Mouse (Mus musculus) embryonic facial prominence, embryonic 11.5 days (tissue): ENCODE data around the gene Ikzf2. TPM values are rescaled to one million over a fixed set of nuclear protein-coding genes. Genes with fewer than 3 reads are reported as not detected.

Source experiments
- ATAC-seq: fragments of 200-750 bp; cut with Nextera tagmentation; replicated peaks from 2 replicates; pipeline ENCODE4 v1.8.0; 2017; ENCODE audit warnings: low read depth; ENCODE audit not compliant: insufficient number of reproducible peaks, low FRiP score, low TSS enrichment
- DNase-seq: peaks from one replicate; pipeline ENCODE4 v3.0.0-alpha.2; 2015; ENCODE audit warnings: low spot score
- H3K27ac ChIP-seq: fragments of 300-500 bp; sonication (generic); replicated peaks from 2 replicates; pipeline ENCODE4 v1.5.1; 2014; ENCODE audit warnings: mild to moderate bottlenecking, low read depth, low read length, control low read depth
- H3K27me3 ChIP-seq: fragments of 300-500 bp; sonication (generic); 2 replicates; pipeline ENCODE4 v1.6.1; 2014; ENCODE audit warnings: mild to moderate bottlenecking, low read length, moderate library complexity, mixed read lengths; ENCODE audit not compliant: control insufficient read depth, insufficient read depth
- H3K36me3 ChIP-seq: fragments of 300-500 bp; sonication (generic); replicated peaks from 2 replicates; pipeline ENCODE4 v1.6.1; 2014; ENCODE audit warnings: low read depth, mild to moderate bottlenecking, low read length, moderate library complexity, mixed read lengths; ENCODE audit not compliant: control insufficient read depth, insufficient read depth
- H3K4me1 ChIP-seq: fragments of 300-500 bp; sonication (generic); 2 replicates; pipeline ENCODE4 v1.6.1; 2014; ENCODE audit warnings: low read length, mixed read lengths; ENCODE audit not compliant: control insufficient read depth, insufficient read depth
- H3K4me2 ChIP-seq: fragments of 300-500 bp; sonication (generic); 2 replicates; pipeline ENCODE4 v1.6.1; 2014; ENCODE audit warnings: low read depth, mild to moderate bottlenecking, control low read depth, low read length, moderate library complexity
- H3K4me3 ChIP-seq: fragments of 300-500 bp; sonication (generic); 2 replicates; pipeline ENCODE4 v1.5.1; 2014; ENCODE audit warnings: low read depth, low read length, control low read depth
- H3K9ac ChIP-seq: fragments of 300-500 bp; sonication (generic); replicated peaks from 2 replicates; pipeline ENCODE4 v1.6.1; 2014; ENCODE audit warnings: mild to moderate bottlenecking, control low read depth, low read length
- H3K9me3 ChIP-seq: fragments of 300-500 bp; sonication (generic); replicated peaks from 2 replicates; pipeline ENCODE4 v1.6.1; 2016; ENCODE audit warnings: mild to moderate bottlenecking, low read length, inconsistent platforms, mixed read lengths; ENCODE audit not compliant: control insufficient read depth
- WGBS: fragments of 180-500 bp; shearing (Covaris S2); extraction: QIAGEN DNeasy Blood & Tissue Kit; methylation state at CpG from one replicate; pipeline ENCODE4 v1.1.7; 2014; 5-methylcytosine and 5-hydroxymethylcytosine counted together
- polyA plus RNA-seq: library from polyadenylated mRNA; unstranded; fragments of >200 nt; fragmentation: Nextera tagmentation; extraction: Ambion mirVana; gene quantifications from 2 replicates; pipeline ENCODE4 v1.2.1, GENCODE M21; 2014

Ikzf2 gene
- polyA plus RNA-seq, 1 experiment from 2014 or later = 5.3 TPM

DNA sequence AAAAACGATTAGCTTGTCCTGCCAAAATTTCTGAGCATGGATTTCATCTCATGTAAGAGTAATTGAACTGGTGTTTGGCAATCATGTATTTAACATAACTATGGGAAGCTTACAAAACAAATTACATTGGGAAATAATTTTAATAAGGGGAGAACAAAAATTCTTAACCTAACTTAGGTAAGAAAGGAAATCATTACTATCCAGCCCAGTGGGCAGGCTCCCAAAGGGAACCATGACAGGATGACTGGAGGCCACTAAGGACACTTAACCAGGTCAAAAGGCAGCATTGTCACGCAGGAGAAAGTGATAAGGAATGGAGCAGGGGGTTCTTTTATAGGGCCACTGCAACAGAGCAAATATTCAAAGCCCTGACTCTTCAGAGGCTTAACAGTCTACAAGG, 101.5 kb downstream of the Ikzf2 start:
- Histone ChIP-seq H3K36me3 (no peaks in the 10 kb centered on the region), H3K9ac (no peak overlapping the region), H3K4me1 (no peaks in the 10 kb centered on the region), H3K9me3 (no peaks in the 10 kb centered on the region), H3K4me3 (no peak overlapping the region), H3K27ac (no peak overlapping the region), H3K4me2 (no peak overlapping the region), H3K27me3 (no peaks in the 10 kb centered on the region)
- WGBS = 57% methylated on average over 2 of the region's 2 CpGs
- no peak for ATAC-seq
- DNase-seq = no peak

DNA sequence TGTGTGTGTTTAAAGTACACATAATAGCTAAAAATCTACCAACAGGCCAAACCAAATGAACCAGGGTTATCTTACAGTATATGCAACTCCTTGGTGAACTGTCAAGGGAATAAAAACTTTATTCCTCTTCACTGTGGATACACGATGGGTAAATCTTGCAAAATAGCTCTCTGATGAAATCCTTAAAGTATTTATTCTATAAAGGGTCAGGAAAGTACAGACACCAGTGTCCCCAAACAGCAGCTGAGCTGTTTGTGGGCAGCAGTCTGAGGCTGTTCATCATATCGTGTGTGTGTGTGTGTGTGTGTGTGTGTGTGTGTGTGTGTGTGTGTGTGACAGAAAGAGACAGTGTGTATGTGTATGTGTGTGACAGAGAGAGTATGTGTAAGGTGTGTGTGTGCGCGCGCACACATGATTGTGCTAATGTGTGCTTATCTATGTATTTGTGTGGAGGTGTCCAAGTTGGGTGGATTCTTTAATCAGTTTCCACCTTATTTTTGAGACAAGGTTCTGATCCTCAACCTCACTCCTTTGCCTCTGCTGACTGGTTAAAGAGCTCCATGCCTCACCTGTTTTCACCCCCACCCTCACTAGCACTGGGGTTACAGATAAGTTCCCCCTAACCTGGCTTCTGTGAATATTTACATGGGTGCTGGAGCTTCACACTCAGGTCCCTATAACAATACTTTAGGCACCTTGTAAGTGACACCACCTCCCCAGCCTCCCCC, 102.9 kb downstream of the Ikzf2 start:
- WGBS = 93% methylated on average over 5 of the region's 5 CpGs
- no peaks in the 10 kb centered on the region for H3K4me1 ChIP-seq
- H3K9ac ChIP-seq = no peak overlapping the region
- no peak overlapping the region for H3K4me2 ChIP-seq
- H3K4me3 ChIP-seq = no peak overlapping the region
- H3K27ac ChIP-seq = no peak overlapping the region
- ATAC-seq (no peak), DNase-seq (no peak)
- no peaks in the 10 kb centered on the region for H3K27me3 ChIP-seq
- H3K36me3 ChIP-seq = no peaks in the 10 kb centered on the region
- H3K9me3 ChIP-seq = no peaks in the 10 kb centered on the region

DNA sequence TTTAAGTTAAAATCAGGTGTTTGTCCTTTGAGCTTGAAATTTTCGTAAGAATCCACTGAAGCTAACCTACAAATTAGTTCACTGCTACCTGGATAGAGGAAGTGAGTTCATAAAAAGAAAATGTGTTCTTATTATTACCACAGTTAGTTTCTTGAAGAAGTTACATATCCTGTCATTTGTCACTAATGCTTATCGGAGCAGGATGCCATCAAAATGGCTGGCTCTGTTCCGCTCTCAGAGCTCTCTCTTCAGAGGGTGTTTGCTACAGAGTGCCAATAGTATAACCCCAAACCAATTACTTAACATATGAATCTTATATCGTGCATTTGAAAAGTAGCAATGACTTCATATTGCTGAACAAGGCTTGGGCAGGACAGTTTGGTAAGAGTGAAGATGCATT, 108.1 kb downstream of the Ikzf2 start:
- no peak for ATAC-seq
- Histone ChIP-seq H3K4me1 (no peaks in the 10 kb centered on the region), H3K27me3 (no peaks in the 10 kb centered on the region), H3K4me3 (no peak overlapping the region), H3K9ac (no peak overlapping the region), H3K27ac (no peak overlapping the region), H3K9me3 (no peaks in the 10 kb centered on the region), H3K36me3 (no peaks in the 10 kb centered on the region), H3K4me2 (no peak overlapping the region)
- DNase-seq = no peak
- 81% methylated on average over 4 of the region's 4 CpGs for WGBS

DNA sequence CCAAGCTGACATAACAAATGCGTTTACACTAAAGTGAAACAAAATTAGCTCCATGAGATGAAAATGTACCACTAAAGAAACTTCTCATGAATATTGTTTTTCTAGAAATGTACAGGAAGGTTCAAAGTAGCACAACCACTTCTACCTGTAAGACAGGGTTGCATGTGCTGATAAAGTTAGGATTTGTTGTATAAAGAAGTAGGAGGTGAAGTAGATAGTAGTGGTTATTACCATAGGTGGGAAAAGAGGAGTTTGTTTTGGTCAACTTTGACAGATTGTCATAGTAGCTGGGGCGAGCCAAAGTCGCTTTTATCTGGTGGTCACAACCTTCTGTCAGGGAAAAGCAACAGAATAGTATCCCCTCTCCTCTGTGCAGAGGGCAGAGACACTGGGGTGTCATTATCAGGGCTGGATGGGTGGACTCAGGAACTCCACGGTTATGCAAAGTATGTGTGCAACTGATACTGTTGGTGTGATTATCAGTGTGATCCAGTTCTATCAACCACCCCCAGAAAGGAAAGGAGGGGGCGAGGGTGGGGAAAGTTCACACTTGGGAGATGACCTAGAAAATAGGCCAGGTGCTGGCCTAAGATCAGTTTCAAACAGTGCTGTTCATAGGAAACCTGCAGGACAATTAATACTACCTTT, 127.5 kb downstream of the Ikzf2 start:
- Histone ChIP-seq H3K9ac (no peak overlapping the region), H3K27ac (no peak overlapping the region), H3K27me3 (no peaks in the 10 kb centered on the region), H3K36me3 (no peaks in the 10 kb centered on the region), H3K4me3 (no peak overlapping the region), H3K4me2 (no peak overlapping the region), H3K9me3 (no peaks in the 10 kb centered on the region), H3K4me1 (no peaks in the 10 kb centered on the region)
- 83% methylated on average over 5 of the region's 5 CpGs for WGBS
- no peak for DNase-seq
- ATAC-seq = no peak

DNA sequence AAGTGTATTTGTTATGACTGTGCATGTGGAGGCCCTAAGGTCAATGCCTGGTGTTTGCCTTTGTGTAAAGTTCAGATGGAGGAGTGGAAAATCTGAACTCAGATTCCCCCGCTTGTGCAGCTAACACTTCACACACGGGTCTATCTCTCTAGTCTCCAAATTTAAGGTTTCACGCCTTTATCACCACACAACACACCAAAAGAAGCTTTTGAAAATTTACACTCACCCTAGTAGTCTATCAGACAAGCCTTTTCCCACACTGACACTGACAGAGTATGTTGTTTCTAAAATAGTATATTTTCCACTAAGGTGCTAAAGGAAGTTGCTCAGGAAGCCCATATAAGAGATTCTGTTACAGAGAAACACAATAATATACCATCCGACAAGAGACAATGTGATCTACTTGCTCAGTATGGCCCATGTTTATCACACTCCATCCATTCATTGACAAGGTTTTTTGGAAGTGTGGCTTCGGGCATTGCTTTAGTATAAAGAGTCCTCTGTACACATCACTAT, 131.4 kb downstream of the Ikzf2 start:
- H3K4me2 ChIP-seq = no peak overlapping the region
- H3K36me3 ChIP-seq = no peaks in the 10 kb centered on the region
- no peak overlapping the region for H3K4me3 ChIP-seq
- H3K9ac ChIP-seq = no peak overlapping the region
- no peaks in the 10 kb centered on the region for H3K27me3 ChIP-seq
- WGBS = 85% methylated on average over 5 of the region's 5 CpGs
- ATAC-seq (no peak), DNase-seq (no peak)
- H3K4me1 ChIP-seq = no peaks in the 10 kb centered on the region
- no peaks in the 10 kb centered on the region for H3K9me3 ChIP-seq
- H3K27ac ChIP-seq = no peak overlapping the region

DNA sequence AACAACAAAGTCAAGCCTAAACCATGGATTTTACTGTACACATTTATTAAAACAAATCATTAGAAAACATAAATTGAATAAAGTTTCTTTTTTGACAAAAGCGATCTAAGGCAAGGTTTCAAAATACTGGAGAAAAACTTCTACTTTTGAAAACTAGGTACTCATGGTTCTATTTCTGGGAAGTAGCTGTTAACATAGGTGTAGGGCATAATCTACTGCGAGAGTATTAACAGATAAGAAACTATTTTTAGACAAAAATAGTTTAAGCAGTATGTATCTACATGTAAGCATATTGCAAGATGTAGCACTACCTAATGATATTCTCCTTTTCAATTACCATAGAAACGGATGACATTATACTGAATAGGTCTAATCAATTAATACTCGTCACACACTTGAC, 137.1 kb downstream of the Ikzf2 start:
- WGBS = 90% methylated on average over 4 of the region's 4 CpGs
- DNase-seq = no peak
- Histone ChIP-seq H3K4me3 (no peak overlapping the region), H3K4me1 (no peaks in the 10 kb centered on the region), H3K27me3 (no peaks in the 10 kb centered on the region), H3K4me2 (no peak overlapping the region), H3K9me3 (no peaks in the 10 kb centered on the region), H3K27ac (no peak overlapping the region), H3K9ac (no peak overlapping the region), H3K36me3 (no peaks in the 10 kb centered on the region)
- no peak for ATAC-seq

DNA sequence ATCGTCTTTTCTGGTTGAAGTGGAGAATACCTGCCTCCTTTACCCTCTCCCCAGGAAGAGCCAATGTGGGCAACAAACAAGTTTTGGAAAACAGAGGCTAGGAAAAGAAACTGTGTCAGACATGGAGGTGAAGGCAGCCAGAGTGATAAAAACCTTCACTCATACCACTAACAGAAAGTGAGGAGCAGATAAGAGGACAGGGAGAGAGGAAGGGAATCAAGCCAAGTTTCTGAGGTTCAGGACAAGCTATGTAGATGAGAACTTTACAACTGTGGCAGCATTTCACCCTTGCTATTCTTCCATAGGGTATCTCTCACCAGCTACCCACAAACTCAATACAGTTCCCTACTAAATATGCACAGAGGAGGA, 141.2 kb downstream of the Ikzf2 start:
- Histone ChIP-seq H3K9me3 (no peaks in the 10 kb centered on the region), H3K27ac (no peak overlapping the region), H3K27me3 (no peaks in the 10 kb centered on the region), H3K4me1 (no peaks in the 10 kb centered on the region), H3K36me3 (no peaks in the 10 kb centered on the region), H3K4me2 (no peak overlapping the region), H3K4me3 (no peak overlapping the region), H3K9ac (no peak overlapping the region)
- WGBS = 90% methylated on average over 1 of the region's 1 CpGs
- DNase-seq (no peak), ATAC-seq (no peak)

DNA sequence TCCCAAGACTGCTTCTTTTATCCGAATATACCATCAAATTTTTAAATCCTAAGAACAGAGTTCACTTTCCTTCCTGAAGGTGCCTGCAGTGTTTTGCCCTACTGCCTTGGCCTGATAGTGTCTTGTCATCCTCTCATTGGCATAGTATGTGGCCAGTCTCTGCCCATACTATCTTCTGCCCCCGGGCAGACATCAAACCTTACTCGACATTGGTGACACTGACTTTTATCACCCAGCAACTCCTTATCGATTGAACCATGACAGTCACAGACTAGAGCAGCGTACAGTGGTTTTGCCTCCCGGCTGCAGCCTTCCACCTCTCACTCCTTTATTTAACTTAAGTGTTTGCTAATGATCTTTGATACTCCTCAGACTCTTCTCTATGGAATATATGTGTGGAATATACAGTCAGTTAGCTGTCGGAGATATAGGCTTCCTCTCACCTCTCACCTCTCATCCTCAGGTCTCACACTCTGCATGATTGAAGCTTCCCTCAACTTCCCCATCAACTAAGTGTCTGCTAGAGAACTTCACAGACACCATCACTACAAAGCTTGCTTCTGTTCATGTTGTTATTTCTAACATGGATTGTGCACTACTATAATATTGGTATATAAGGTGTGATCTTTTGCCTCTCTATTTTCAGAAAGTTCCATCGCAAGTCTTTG, 141.7 kb downstream of the Ikzf2 start:
- Histone ChIP-seq H3K9ac (no peak overlapping the region), H3K4me1 (no peaks in the 10 kb centered on the region), H3K36me3 (no peaks in the 10 kb centered on the region), H3K9me3 (no peaks in the 10 kb centered on the region), H3K4me3 (no peak overlapping the region), H3K27ac (no peak overlapping the region), H3K4me2 (no peak overlapping the region), H3K27me3 (no peaks in the 10 kb centered on the region)
- ATAC-seq (no peak), DNase-seq (no peak)
- WGBS = 92% methylated on average over 8 of the region's 8 CpGs
